Mouse (Mus musculus) testis, adult 2 months (tissue): ENCODE measurements around the gene Gm4788.

Source experiments
- CTCF ChIP-seq: fragments of 200-500 bp; IDR thresholded peaks from 2 replicates; pipeline ENCODE4 v1.5.1; 2012; ENCODE audit warnings: low read depth, mild to moderate bottlenecking, inconsistent platforms, low read length, moderate library complexity; ENCODE audit not compliant: control insufficient read depth, insufficient read depth, insufficient replicate concordance
- POLR2A ChIP-seq: fragments of 200-500 bp; IDR thresholded peaks from 2 replicates; pipeline ENCODE4 v1.6.1; 2012; ENCODE audit warnings: low read depth, mild to moderate bottlenecking, inconsistent platforms, low read length, moderate library complexity; ENCODE audit not compliant: control insufficient read depth

DNA sequence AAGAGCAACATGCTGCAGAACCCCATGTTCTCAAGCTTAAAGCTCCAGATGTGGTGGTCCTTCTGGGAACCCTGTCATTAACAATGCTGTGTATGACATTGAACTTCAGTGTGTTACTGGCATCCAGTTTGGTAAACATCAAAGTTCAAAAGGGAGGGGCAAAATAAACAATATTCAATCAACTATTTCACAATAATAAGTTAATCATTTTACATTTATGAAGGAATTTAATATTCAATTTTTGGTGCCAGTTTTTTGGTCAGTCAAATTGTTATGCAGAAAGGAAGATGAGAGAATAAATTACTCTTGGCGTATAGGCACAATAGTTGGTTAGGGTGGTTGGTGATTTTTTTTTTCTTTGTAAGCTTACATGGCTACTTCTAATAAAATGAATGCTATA lies at the start of gene Gm4788:
- no peak for TF ChIP-seq CTCF
- no peak for TF ChIP-seq POLR2A
